Mouse (Mus musculus): ENCODE results near the gene Cpsf3. TPM values are rescaled to one million over a fixed set of nuclear protein-coding genes. Genes with fewer than 3 reads are reported as not detected.
A peak's percentile ranks its signal among the peaks of the same experiment; 100 is the strongest.

Gene Cpsf3
- polyA plus RNA-seq, 1 experiment from 2014 or later: 111 TPM

DNA sequence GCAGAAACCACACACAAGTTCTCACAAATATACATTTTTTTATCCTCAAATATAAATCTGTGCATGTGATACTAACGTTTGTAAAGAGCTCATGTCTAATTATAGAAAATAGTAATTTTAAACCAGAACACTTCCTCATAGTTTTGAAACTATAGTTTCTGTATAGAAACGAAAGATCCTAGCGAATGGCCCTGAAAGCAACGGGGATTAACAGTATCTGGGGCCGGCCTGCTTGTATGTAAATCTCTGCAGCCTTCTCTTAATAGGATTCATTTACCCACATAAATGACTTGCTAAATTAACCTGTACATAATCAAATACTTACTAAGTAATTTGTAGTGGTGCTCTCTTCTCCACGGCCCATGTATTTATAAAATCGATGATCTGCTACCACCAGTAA is 61.8 kb downstream of the Cpsf3 start:
- no peak for ATAC-seq (ENCODE audit: borderline replicate concordance, extremely low read depth, low FRiP score, low TSS enrichment)
- no peak overlapping the region for H3K4me3 ChIP-seq
- no peak overlapping the region for H3K9ac ChIP-seq
- no peaks in the 10 kb centered on the region for H3K4me1 ChIP-seq
- H3K36me3 ChIP-seq: peaks cover 50% of the 10 kb centered on the region
- no peak overlapping the region for H3K4me2 ChIP-seq
- H3K9me3 ChIP-seq: no peaks in the 10 kb centered on the region
- H3K27me3 ChIP-seq: no peaks in the 10 kb centered on the region
- 90% methylated on average over 7 of the region's 7 CpGs for WGBS
- H3K27ac ChIP-seq: no peak overlapping the region

DNA sequence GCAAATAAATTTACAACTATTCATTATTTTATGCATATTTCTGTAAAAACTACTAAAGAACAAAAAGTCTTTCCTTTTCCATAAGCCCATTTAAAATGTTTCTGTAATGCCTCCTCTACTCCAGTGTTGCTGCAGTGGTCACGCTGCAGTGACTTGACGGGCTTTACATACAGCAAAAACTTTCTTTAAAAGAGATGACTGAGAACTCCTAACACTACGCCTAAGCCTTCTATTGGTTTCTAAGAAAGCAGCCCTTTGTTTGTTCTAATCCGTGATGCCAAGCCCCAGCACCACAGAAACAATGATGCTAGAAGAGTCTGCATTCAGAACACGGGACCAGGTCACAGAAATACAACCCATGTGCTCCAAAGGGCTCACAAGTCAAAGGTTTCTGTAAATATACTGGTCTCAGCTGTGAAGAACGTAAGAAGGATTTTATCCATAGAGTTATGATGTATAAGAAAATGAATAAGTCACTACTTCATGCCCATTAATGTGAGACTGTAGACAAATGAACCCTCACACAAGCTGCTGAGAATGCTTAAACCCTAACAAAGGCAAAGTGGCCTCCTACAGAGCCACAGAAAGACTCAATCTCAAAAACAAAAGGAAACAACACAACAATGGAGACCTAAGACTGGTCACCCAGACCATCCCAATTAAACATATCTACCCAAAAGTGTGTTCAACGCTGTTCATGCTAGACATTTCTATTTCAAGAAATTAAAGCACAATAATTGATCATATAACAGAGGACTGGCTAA is 65.1 kb downstream of the Cpsf3 start:
- H3K4me3 ChIP-seq: no peak overlapping the region
- H3K4me2 ChIP-seq: no peak overlapping the region
- peaks cover 54% of the 10 kb centered on the region for H3K36me3 ChIP-seq
- WGBS: 86% methylated on average over 7 of the region's 7 CpGs
- no peaks in the 10 kb centered on the region for H3K9me3 ChIP-seq
- no peak overlapping the region for H3K9ac ChIP-seq
- H3K27ac ChIP-seq: no peak overlapping the region
- ATAC-seq (ENCODE audit: borderline replicate concordance, extremely low read depth, low FRiP score, low TSS enrichment): no peak
- no peaks in the 10 kb centered on the region for H3K4me1 ChIP-seq
- H3K27me3 ChIP-seq: no peaks in the 10 kb centered on the region

DNA sequence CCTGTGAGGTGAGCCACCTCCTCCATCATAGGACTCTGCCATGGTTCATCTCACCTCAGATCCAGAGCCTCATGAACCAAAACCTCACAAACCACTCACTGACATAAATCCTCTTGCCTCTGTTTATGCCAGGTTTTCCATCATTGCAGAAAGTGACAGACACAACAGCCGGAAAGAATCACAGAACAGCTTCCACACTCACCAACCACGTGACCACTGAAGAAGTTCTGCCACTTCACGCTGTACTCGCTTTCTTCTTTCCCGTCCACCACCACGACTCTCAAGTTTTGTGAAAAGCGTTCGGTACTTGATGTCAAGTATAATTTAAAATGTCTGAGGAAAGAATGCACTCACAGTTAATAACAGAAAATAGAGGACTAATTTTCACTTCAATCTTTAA is 68.5 kb downstream of the Cpsf3 start:
- ATAC-seq (ENCODE audit: borderline replicate concordance, extremely low read depth, low FRiP score, low TSS enrichment): no peak

DNA sequence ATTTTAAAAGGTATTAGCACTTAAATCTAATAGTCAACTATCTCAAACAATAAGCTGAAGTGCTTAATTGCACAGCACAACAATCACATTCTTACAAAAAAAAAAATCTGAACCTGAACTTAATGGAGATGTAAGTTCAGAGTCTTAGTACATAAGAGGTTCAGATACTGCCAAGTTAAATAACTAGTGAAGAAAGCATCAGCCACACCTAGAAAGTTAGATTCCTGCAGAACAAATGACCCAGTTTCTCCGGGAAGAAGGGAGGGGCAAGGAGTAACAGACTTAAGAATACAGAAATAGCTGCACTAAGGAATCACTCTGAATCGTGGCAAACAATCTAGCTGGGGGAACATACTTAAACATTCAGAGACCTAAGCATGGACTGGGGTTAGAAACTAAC is 77.5 kb downstream of the Cpsf3 start:
- Histone ChIP-seq H3K9me3 (no peaks in the 10 kb centered on the region), H3K9ac (no peak overlapping the region), H3K4me3 (no peak overlapping the region), H3K27me3 (no peaks in the 10 kb centered on the region), H3K27ac (peak overlapping the region; percentile 49; the same call in 1 of the 2 replicates), H3K36me3 (0 out of 2 replicates have a peak, but pooled peaks cover 7% of the 10 kb centered on the region), H3K4me2 (no peak overlapping the region), H3K4me1 (no peaks in the 10 kb centered on the region)
- no peak for ATAC-seq (ENCODE audit: borderline replicate concordance, extremely low read depth, low FRiP score, low TSS enrichment)
- 51% methylated on average over 2 of the region's 2 CpGs for WGBS

More for the DNA sequence above, 68.5 kb downstream of the Cpsf3 start:
- Histone ChIP-seq H3K9me3 (no peaks in the 10 kb centered on the region), H3K4me3 (no peak overlapping the region), H3K27ac (no peak overlapping the region), H3K4me1 (no peaks in the 10 kb centered on the region), H3K9ac (no peak overlapping the region), H3K27me3 (no peaks in the 10 kb centered on the region), H3K4me2 (no peak overlapping the region), H3K36me3 (peaks cover 44% of the 10 kb centered on the region)
- WGBS: 80% methylated on average over 8 of the region's 8 CpGs

DNA sequence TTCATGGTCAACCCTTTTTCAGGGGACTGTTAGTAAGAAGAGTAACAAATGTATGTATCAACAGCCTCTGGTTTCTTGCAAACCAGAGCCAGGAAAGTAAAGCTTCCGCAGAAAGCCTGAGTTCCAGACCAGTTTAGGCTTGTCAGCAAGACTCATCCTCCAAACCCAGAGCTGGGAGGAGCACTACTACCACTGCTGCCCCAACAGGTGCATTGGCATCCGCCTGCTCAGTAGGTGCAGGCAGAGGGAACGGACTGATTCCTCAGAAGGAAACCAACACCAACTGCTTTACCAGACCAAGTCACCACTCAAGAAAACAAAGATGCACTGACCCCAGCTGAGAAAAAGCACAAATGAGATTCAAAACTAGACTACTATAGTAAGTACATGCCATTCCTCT is 78.0 kb downstream of the Cpsf3 start:
- no peaks in the 10 kb centered on the region for H3K27me3 ChIP-seq
- H3K4me1 ChIP-seq: no peaks in the 10 kb centered on the region
- H3K4me2 ChIP-seq: no peak overlapping the region
- H3K27ac ChIP-seq: peak overlapping the region; percentile 49; the same call in 1 of the 2 replicates
- ATAC-seq (ENCODE audit: borderline replicate concordance, extremely low read depth, low FRiP score, low TSS enrichment): no peak
- 0 out of 2 replicates have a peak, but pooled peaks cover 7% of the 10 kb centered on the region for H3K36me3 ChIP-seq
- H3K9ac ChIP-seq: no peak overlapping the region
- H3K4me3 ChIP-seq: no peak overlapping the region
- 97% methylated on average over 3 of the region's 3 CpGs for WGBS
- no peaks in the 10 kb centered on the region for H3K9me3 ChIP-seq

Other genes starting within 250 kb of the Cpsf3 start
- gene Itgb1bp1, start 893 bp downstream of the Cpsf3 start, polyA plus RNA-seq (2015; fragmentation: Nextera tagmentation; extraction: Ambion mirVana): 46.0 and 54.7 TPM in 2 replicates
- 61.0 and 61.8 TPM in 2 replicates for gene Iah1, start 31.0 kb downstream of the Cpsf3 start, polyA plus RNA-seq (2015; fragmentation: Nextera tagmentation; extraction: Ambion mirVana)
- 46.6 and 51.1 TPM in 2 replicates for gene Adam17, start 88.2 kb downstream of the Cpsf3 start, polyA plus RNA-seq (2015; fragmentation: Nextera tagmentation; extraction: Ambion mirVana)
- 726 and 736 TPM in 2 replicates for gene Ywhaq, start 132.2 kb downstream of the Cpsf3 start, polyA plus RNA-seq (2015; fragmentation: Nextera tagmentation; extraction: Ambion mirVana)

Measured in lung, embryonic 15.5 days (tissue).